Mouse (Mus musculus): ENCODE measurements around the gene Olfr749. TPM values are rescaled to one million over a fixed set of nuclear protein-coding genes. Genes with fewer than 3 reads are reported as not detected.

Olfr749 gene
- polyA plus RNA-seq, 1 experiment from 2014 or later: not detected

DNA sequence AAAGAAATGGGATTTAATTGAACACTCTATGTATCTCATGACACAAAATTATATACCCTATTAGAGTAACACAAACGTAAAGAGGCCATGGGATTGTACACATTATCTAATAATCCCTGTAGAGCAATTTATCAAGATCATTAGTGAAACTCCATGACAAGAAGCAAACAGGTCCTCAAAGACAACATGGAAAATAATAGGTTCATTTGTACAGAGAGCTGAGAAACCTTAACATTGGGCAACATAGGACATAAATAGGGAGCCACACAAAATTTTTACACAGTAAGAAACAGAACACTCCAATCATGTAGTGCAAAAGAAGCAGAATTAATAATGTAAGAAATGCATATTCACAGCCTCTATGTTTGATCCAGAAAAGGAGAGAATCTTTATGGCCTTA, 37.8 kb downstream of the Olfr749 start, which contains the start of gene Olfr748:
Gene Olfr748, plus strand, starts transcription at position 301 of the 400 bp plus-strand sequence.
- H3K27me3 ChIP-seq: no peaks in the 10 kb centered on the region
- in situ Hi-C loops (cut with MboI; ENCODE audit: low pct_unique_long_range_greater_than_20kb): no loop called here
- no peak for TF ChIP-seq CTCF (IDR thresholded peaks at IDR 0.05)
- CTCF ChIA-PET: no interaction called here
- DNase-seq (ENCODE audit: low read depth, low spot score): no peak
- POLR2A ChIA-PET: no interaction called here
- no peak for ATAC-seq

DNA sequence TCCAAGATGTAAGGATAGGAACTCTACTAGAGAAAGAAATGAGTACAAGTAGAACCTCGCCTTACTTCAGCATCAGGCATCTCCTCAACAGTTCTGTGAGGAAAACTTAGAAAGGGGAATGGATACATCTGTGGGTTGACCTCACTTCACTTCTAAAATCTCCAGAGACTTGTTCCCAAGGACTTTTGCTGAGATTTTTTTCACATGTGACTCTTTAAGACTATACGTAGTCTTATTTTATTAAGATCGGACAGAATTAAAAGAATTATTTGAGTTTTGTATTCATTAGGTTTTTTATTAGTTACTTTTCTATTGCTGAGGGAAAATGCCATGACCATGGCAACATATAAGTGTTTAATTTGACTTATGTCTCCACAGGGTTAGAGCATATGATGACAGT, 51.8 kb downstream of the Olfr749 start, which contains the start of gene Olfr747:
Gene Olfr747, minus strand, starts transcription at position 101 of the 400 bp plus-strand sequence.
- ATAC-seq: no peak
- TF ChIP-seq CTCF (IDR thresholded peaks at IDR 0.05): no peak
- in situ Hi-C loops (cut with MboI; ENCODE audit: low pct_unique_long_range_greater_than_20kb): no loop called here
- no peak for DNase-seq (ENCODE audit: low read depth, low spot score)
- ChIA-PET CTCF (no interaction called here), POLR2A (no interaction called here)
- H3K27me3 ChIP-seq: no peaks in the 10 kb centered on the region

Other genes with a start within 250 kb of the Olfr749 start
- gene Olfr742, start 241.5 kb downstream of the Olfr749 start, polyA plus RNA-seq (2021): not detected
- gene Olfr743, start 223.3 kb downstream of the Olfr749 start, polyA plus RNA-seq (2021): not detected
- gene Olfr744, start 130.2 kb downstream of the Olfr749 start, polyA plus RNA-seq (2021): not detected
- not detected for gene Olfr745, start 105.7 kb downstream of the Olfr749 start, polyA plus RNA-seq (2021)
- gene Olfr746, start 98.0 kb downstream of the Olfr749 start, polyA plus RNA-seq (2021): not detected
- gene Olfr747, start 51.9 kb downstream of the Olfr749 start, polyA plus RNA-seq (2021): not detected
- gene Olfr748, start 37.7 kb downstream of the Olfr749 start, polyA plus RNA-seq (2021): not detected
- gene Ttc5, start 40.4 kb upstream of the Olfr749 start, polyA plus RNA-seq (2021): 62.0 TPM
- 0.04 TPM for gene Ccnb1ip1, start 62.6 kb upstream of the Olfr749 start, polyA plus RNA-seq (2021)
- gene Parp2, start 62.7 kb upstream of the Olfr749 start, polyA plus RNA-seq (2021): 28.0 TPM
- 19.6 TPM for gene Tep1, start 125.5 kb upstream of the Olfr749 start, polyA plus RNA-seq (2021)
- 0.44 TPM for gene Klhl33, start 152.4 kb upstream of the Olfr749 start, polyA plus RNA-seq (2021)
- 54.3 TPM for gene Osgep, start 179.8 kb upstream of the Olfr749 start, polyA plus RNA-seq (2021)
- 115 TPM for gene Apex1, start 179.9 kb upstream of the Olfr749 start, polyA plus RNA-seq (2021)
- 71.0 TPM for gene Pip4p1, start 185.8 kb upstream of the Olfr749 start, polyA plus RNA-seq (2021)
- 53.3 TPM for gene Pnp, start 186.0 kb upstream of the Olfr749 start, polyA plus RNA-seq (2021)
- 31.5 TPM for gene Gm49342, start 199.4 kb upstream of the Olfr749 start, polyA plus RNA-seq (2021)
- 2.9 TPM for gene Pnp2, start 210.9 kb upstream of the Olfr749 start, polyA plus RNA-seq (2021)